Mouse (Mus musculus): ENCODE data around the gene Pigg. TPM values are rescaled to one million over a fixed set of nuclear protein-coding genes. Genes with fewer than 3 reads are reported as not detected.

The Pigg gene
- polyA plus RNA-seq, 1 experiment = 10.0 TPM

DNA sequence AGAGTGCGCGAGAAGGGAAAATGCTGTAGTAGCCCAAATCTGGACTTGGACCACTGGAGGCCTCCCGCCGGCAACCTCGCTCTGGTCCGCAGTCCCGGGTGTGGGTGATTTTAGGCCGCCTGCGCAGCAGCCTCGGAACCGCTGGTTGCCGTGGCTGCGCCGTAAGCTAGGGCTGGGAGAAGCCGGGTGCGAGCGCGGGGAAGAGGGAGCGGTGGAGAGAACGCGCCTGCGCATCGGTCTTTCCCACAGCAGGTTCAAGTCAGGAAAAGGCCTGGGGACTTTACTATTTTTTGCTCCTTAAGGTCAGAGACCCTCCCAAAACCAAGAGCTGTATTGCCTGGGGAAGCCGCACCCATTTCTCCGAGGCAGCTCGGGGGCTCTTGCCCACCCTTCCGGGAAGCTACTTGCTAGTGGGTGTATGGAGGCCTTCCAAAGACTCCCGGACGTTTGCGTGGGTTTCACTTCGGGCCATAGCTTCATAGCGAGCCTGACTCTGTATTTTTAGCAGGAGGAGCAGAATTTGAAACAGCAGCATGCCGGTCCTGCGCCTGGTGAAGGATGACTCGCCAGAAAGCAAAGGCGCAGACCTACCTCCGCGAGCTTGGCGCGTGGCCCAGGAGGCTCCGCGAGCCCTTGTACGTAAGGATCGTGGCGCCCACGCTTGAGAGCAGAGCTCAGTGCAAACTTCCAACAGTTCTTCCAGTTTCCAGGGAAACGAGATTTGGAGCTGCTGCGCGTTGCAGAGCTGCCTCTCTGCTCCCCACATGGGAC, 56.6 kb downstream of the Pigg start:
- Histone ChIP-seq H3K27me3 (ENCODE audit: control insufficient read depth, insufficient read depth, low read length, poor library complexity, severe bottlenecking) (peaks cover 40% of the 10 kb centered on the region), H3K9me3 (replicated peaks; ENCODE audit: control insufficient read depth, insufficient read depth, low read length, poor library complexity, severe bottlenecking) (no peaks in the 10 kb centered on the region), H3K4me3 (ENCODE audit: low read depth, low read length) (peak overlapping the region; percentile 47), H3K4me1 (ENCODE audit: control insufficient read depth, insufficient read depth, low read length) (no peaks in the 10 kb centered on the region), H3K36me3 (ENCODE audit: control insufficient read depth, insufficient read depth, low read length, poor library complexity, severe bottlenecking) (no peaks in the 10 kb centered on the region), H3K27ac (ENCODE audit: insufficient read depth, low read length) (no peak overlapping the region), H3K9ac (ENCODE audit: low read depth, poor library complexity, severe bottlenecking) (0 out of 2 replicates have a peak overlapping the region, but pooled peaks have one; percentile 12)
- TF ChIP-seq CTCF (IDR thresholded peaks at IDR 0.05; ENCODE audit: low read depth, low read length) = no peak
- no peak for TF ChIP-seq POLR2A (IDR thresholded peaks at IDR 0.05; ENCODE audit: insufficient read depth, low read length)
- no peak for TF ChIP-seq EP300 (IDR thresholded peaks at IDR 0.05; ENCODE audit: insufficient read depth, low read depth, low read length)

GRCm38 (mm10) chr5:108369964-108370363, 57.6 kb downstream of the Pigg start:
- H3K4me3 ChIP-seq (ENCODE audit: low read depth, low read length) = no peak overlapping the region
- peaks cover 40% of the 10 kb centered on the region for H3K27me3 ChIP-seq (ENCODE audit: control insufficient read depth, insufficient read depth, low read length, poor library complexity, severe bottlenecking)
- no peaks in the 10 kb centered on the region for H3K36me3 ChIP-seq (ENCODE audit: control insufficient read depth, insufficient read depth, low read length, poor library complexity, severe bottlenecking)
- H3K9me3 ChIP-seq (replicated peaks; ENCODE audit: control insufficient read depth, insufficient read depth, low read length, poor library complexity, severe bottlenecking) = no peaks in the 10 kb centered on the region
- TF ChIP-seq POLR2A (IDR thresholded peaks at IDR 0.05; ENCODE audit: insufficient read depth, low read length) = no peak
- no peak for TF ChIP-seq EP300 (IDR thresholded peaks at IDR 0.05; ENCODE audit: insufficient read depth, low read depth, low read length)
- no peaks in the 10 kb centered on the region for H3K4me1 ChIP-seq (ENCODE audit: control insufficient read depth, insufficient read depth, low read length)
- H3K27ac ChIP-seq (ENCODE audit: insufficient read depth, low read length) = no peak overlapping the region
- H3K9ac ChIP-seq (ENCODE audit: low read depth, poor library complexity, severe bottlenecking) = no peak overlapping the region

DNA sequence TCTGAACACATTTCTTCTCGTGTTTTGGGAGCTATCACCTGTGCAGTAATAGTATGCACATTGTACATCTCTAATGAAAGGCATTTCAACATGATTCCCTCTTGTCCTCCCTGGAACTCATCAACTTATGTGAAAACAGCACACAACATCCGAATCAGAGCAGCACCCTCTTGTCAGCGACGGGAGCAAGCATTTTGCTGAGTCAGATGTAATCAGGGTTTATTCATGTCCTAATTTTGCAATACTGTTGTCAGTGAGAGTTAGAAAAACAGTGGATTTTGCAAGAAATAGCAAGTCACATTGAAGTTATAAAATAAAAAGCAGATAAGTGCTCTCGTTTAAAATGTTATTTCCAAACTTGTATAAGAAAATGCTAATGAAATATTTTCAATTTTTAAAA, 61.7 kb downstream of the Pigg start:
- H3K4me3 ChIP-seq (ENCODE audit: low read depth, low read length) = no peak overlapping the region
- TF ChIP-seq EP300 (IDR thresholded peaks at IDR 0.05; ENCODE audit: insufficient read depth, low read depth, low read length) (no peak), POLR2A (IDR thresholded peaks at IDR 0.05; ENCODE audit: insufficient read depth, low read length) (no peak), CTCF (IDR thresholded peaks at IDR 0.05; ENCODE audit: low read depth, low read length) (no peak)
- peaks cover 12% of the 10 kb centered on the region for H3K27me3 ChIP-seq (ENCODE audit: control insufficient read depth, insufficient read depth, low read length, poor library complexity, severe bottlenecking)
- H3K27ac ChIP-seq (ENCODE audit: insufficient read depth, low read length) = no peak overlapping the region
- no peaks in the 10 kb centered on the region for H3K4me1 ChIP-seq (ENCODE audit: control insufficient read depth, insufficient read depth, low read length)
- H3K36me3 ChIP-seq (ENCODE audit: control insufficient read depth, insufficient read depth, low read length, poor library complexity, severe bottlenecking) = no peaks in the 10 kb centered on the region
- no peak overlapping the region for H3K9ac ChIP-seq (ENCODE audit: low read depth, poor library complexity, severe bottlenecking)
- H3K9me3 ChIP-seq (replicated peaks; ENCODE audit: control insufficient read depth, insufficient read depth, low read length, poor library complexity, severe bottlenecking) = no peaks in the 10 kb centered on the region

DNA sequence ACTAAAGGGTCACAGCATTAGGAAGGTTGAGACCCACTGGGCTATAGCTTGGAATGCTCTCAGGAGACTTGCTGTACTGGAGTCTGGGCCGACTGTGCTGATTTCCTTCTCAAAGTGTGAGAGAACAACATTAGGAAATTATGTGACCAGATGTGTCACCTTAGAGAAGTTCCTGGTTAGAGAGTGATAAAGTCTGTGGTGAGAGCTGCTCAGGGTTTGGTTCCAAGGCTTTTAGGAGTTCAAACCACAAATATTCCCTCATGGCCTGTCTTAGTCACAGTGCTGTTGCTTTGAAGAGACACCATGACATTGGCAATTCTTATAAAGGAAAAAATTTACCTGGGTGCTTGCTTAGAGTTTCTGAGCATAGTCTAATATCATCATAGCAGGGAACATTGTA, 63.6 kb downstream of the Pigg start:
- Histone ChIP-seq H3K9ac (ENCODE audit: low read depth, poor library complexity, severe bottlenecking) (no peak overlapping the region), H3K27ac (ENCODE audit: insufficient read depth, low read length) (no peak overlapping the region), H3K9me3 (replicated peaks; ENCODE audit: control insufficient read depth, insufficient read depth, low read length, poor library complexity, severe bottlenecking) (no peaks in the 10 kb centered on the region), H3K4me1 (ENCODE audit: control insufficient read depth, insufficient read depth, low read length) (no peaks in the 10 kb centered on the region), H3K27me3 (ENCODE audit: control insufficient read depth, insufficient read depth, low read length, poor library complexity, severe bottlenecking) (no peaks in the 10 kb centered on the region), H3K36me3 (ENCODE audit: control insufficient read depth, insufficient read depth, low read length, poor library complexity, severe bottlenecking) (no peaks in the 10 kb centered on the region), H3K4me3 (ENCODE audit: low read depth, low read length) (no peak overlapping the region)
- no peak for TF ChIP-seq POLR2A (IDR thresholded peaks at IDR 0.05; ENCODE audit: insufficient read depth, low read length)

- H3K9ac ChIP-seq (ENCODE audit: low read depth, poor library complexity, severe bottlenecking) = no peak overlapping the region
- H3K4me1 ChIP-seq (ENCODE audit: control insufficient read depth, insufficient read depth, low read length) = no peaks in the 10 kb centered on the region
- H3K9me3 ChIP-seq (replicated peaks; ENCODE audit: control insufficient read depth, insufficient read depth, low read length, poor library complexity, severe bottlenecking) = no peaks in the 10 kb centered on the region
- TF ChIP-seq EP300 (IDR thresholded peaks at IDR 0.05; ENCODE audit: insufficient read depth, low read depth, low read length) (no peak), POLR2A (IDR thresholded peaks at IDR 0.05; ENCODE audit: insufficient read depth, low read length) (no peak), CTCF (IDR thresholded peaks at IDR 0.05; ENCODE audit: low read depth, low read length) (no peak)
- no peaks in the 10 kb centered on the region for H3K27me3 ChIP-seq (ENCODE audit: control insufficient read depth, insufficient read depth, low read length, poor library complexity, severe bottlenecking)
- H3K36me3 ChIP-seq (ENCODE audit: control insufficient read depth, insufficient read depth, low read length, poor library complexity, severe bottlenecking) = no peaks in the 10 kb centered on the region
- H3K27ac ChIP-seq (ENCODE audit: insufficient read depth, low read length) = no peak overlapping the region
- H3K4me3 ChIP-seq (ENCODE audit: low read depth, low read length) = no peak overlapping the region
Measured at GRCm38 (mm10) chr5:108378346-108378745, 65.9 kb downstream of the Pigg start.

GRCm38 (mm10) chr5:108385632-108386031, 73.2 kb downstream of the Pigg start:
- no peak overlapping the region for H3K4me3 ChIP-seq (ENCODE audit: low read depth, low read length)
- no peak for TF ChIP-seq EP300 (IDR thresholded peaks at IDR 0.05; ENCODE audit: insufficient read depth, low read depth, low read length)
- no peak for TF ChIP-seq POLR2A (IDR thresholded peaks at IDR 0.05; ENCODE audit: insufficient read depth, low read length)
- no peak for TF ChIP-seq CTCF (IDR thresholded peaks at IDR 0.05; ENCODE audit: low read depth, low read length)
- no peak overlapping the region for H3K9ac ChIP-seq (ENCODE audit: low read depth, poor library complexity, severe bottlenecking)
- H3K27ac ChIP-seq (ENCODE audit: insufficient read depth, low read length) = no peak overlapping the region
- no peaks in the 10 kb centered on the region for H3K9me3 ChIP-seq (replicated peaks; ENCODE audit: control insufficient read depth, insufficient read depth, low read length, poor library complexity, severe bottlenecking)
- H3K27me3 ChIP-seq (ENCODE audit: control insufficient read depth, insufficient read depth, low read length, poor library complexity, severe bottlenecking) = no peaks in the 10 kb centered on the region
- no peaks in the 10 kb centered on the region for H3K4me1 ChIP-seq (ENCODE audit: control insufficient read depth, insufficient read depth, low read length)
- no peaks in the 10 kb centered on the region for H3K36me3 ChIP-seq (ENCODE audit: control insufficient read depth, insufficient read depth, low read length, poor library complexity, severe bottlenecking)

All from ES-Bruce4 (cell line).